Mouse (Mus musculus) mesoderm, embryonic 11.5 days (tissue): Measurements from ENCODE around the gene Mpeg1.

Experiments used
- DNase-seq: peaks from one replicate; pipeline ENCODE4 v3.0.0-alpha.2; 2012; ENCODE audit warnings: low read depth, low spot score

Gene Mpeg1

GRCm38 (mm10) chr19:12465530-12466144, 5.1 kb downstream of the Mpeg1 start:
- no peak for DNase-seq

- DNase-seq, result peak; percentile 70
These were observed 5.6 kb downstream of the Mpeg1 start for GRCm38 (mm10) chr19:12466204-12466603.

- peak; percentile 68 for DNase-seq
These were observed 6.9 kb downstream of the Mpeg1 start for GRCm38 (mm10) chr19:12467436-12467835.

- no peak for DNase-seq
These were observed 11.3 kb downstream of the Mpeg1 start for GRCm38 (mm10) chr19:12471866-12472265.

- no peak for DNase-seq
These were observed 11.9 kb downstream of the Mpeg1 start for GRCm38 (mm10) chr19:12472381-12472976.

- no peak for DNase-seq
These were observed 12.6 kb downstream of the Mpeg1 start for GRCm38 (mm10) chr19:12473201-12473641.

GRCm38 (mm10) chr19:12473951-12474350, 13.4 kb downstream of the Mpeg1 start:
- no peak for DNase-seq

GRCm38 (mm10) chr19:12475380-12476250, 15.0 kb downstream of the Mpeg1 start:
- DNase-seq, result no peak

GRCm38 (mm10) chr19:12476721-12477270, 16.2 kb downstream of the Mpeg1 start:
- DNase-seq, result no peak

GRCm38 (mm10) chr19:12478369-12478768, 17.8 kb downstream of the Mpeg1 start:
- DNase-seq, result no peak

GRCm38 (mm10) chr19:12483782-12484181, 23.2 kb downstream of the Mpeg1 start:
- DNase-seq, result no peak

- no peak for DNase-seq
These were observed 23.6 kb downstream of the Mpeg1 start for GRCm38 (mm10) chr19:12484210-12484609.

GRCm38 (mm10) chr19:12485223-12485622, 24.6 kb downstream of the Mpeg1 start:
- no peak for DNase-seq

- DNase-seq, result no peak
These were observed 25.1 kb downstream of the Mpeg1 start for GRCm38 (mm10) chr19:12485631-12486030.

- DNase-seq, result no peak
These were observed 26.3 kb downstream of the Mpeg1 start for GRCm38 (mm10) chr19:12486875-12487274.

GRCm38 (mm10) chr19:12487511-12488204, 27.1 kb downstream of the Mpeg1 start:
- DNase-seq, result no peak

GRCm38 (mm10) chr19:12488205-12488966, 27.8 kb downstream of the Mpeg1 start:
- no peak for DNase-seq

GRCm38 (mm10) chr19:12488969-12489674, 28.5 kb downstream of the Mpeg1 start:
- peak; percentile 85 for DNase-seq

GRCm38 (mm10) chr19:12489675-12490570, 29.3 kb downstream of the Mpeg1 start:
- peak; percentile 54 for DNase-seq
